Mouse (Mus musculus): ENCODE measurements around the gene Gsdma2.

GRCm38 (mm10) chr11:98603953-98604352 is 42.6 kb upstream of the Gsdma2 start:
- TF ChIP-seq CTCF (IDR thresholded peaks at IDR 0.05; ENCODE audit: low read depth, low read length): no peak
- no peak for TF ChIP-seq GATA1 (IDR thresholded peaks at IDR 0.05; ENCODE audit: borderline replicate concordance, low read length)
- TF ChIP-seq TAL1 (conservative IDR thresholded peaks at IDR 0.05; ENCODE audit: low read depth, low read length): no peak
- TF ChIP-seq POLR2AphosphoS5 (IDR thresholded peaks at IDR 0.05; ENCODE audit: insufficient replicate concordance, low read depth, low read length): no peak
- no peak for TF ChIP-seq GATA2 (IDR thresholded peaks at IDR 0.05; ENCODE audit: borderline replicate concordance, low read depth, low read length)
